Mouse (Mus musculus) CH12.LX (cell line): ENCODE measurements around the gene Exosc6. TPM values are rescaled to one million over a fixed set of nuclear protein-coding genes. Genes with fewer than 3 reads are reported as not detected.
"Not testable (repeated sequence)": the region's sequence is repeated elsewhere in the genome, so short reads cannot be mapped to it uniquely, and the experiment has no call there.

Experiments used
- DNase-seq: peaks from one replicate; pipeline ENCODE4 v3.0.0-alpha.2; 2013; ENCODE audit errors: extremely low read depth
- H3K27ac ChIP-seq: 2 replicates; pipeline ENCODE4 v1.5.1; 2012; ENCODE audit warnings: low read depth, mild to moderate bottlenecking, control low read depth, moderate library complexity; ENCODE audit not compliant: insufficient read depth
- H3K27me3 ChIP-seq: replicated peaks from 2 replicates; pipeline ENCODE3; 2012; ENCODE audit warnings: inconsistent platforms
- H3K36me3 ChIP-seq, 2 experiments: replicated peaks in 1 of 2; 2 replicates each; pipeline versions ENCODE3 to v1.6.1; 2012; ENCODE audit warnings: inconsistent platforms in 1 of 2, low read length in 1 of 2, mild to moderate bottlenecking in 1 of 2, mixed read lengths in 1 of 2, moderate library complexity in 1 of 2; ENCODE audit not compliant: control insufficient read depth in 1 of 2, insufficient read depth in 1 of 2
- H3K4me1 ChIP-seq, 2 experiments: 2 replicates each; pipeline ENCODE4 v1.6.1; 2012; ENCODE audit warnings: inconsistent platforms in 1 of 2, moderate library complexity in 1 of 2; ENCODE audit not compliant: insufficient read depth in 2 of 2, control insufficient read depth in 1 of 2
- H3K4me2 ChIP-seq: 2 replicates; pipeline ENCODE4 v1.6.1; 2012; ENCODE audit warnings: low read depth, mild to moderate bottlenecking, control low read depth; ENCODE audit not compliant: poor library complexity, insufficient read depth, severe bottlenecking
- H3K4me3 ChIP-seq, 3 experiments: fragments of 150-350 bp in 1 of 3; sonication (generic) in 1 of 3; replicated peaks in 1 of 3; 2 replicates each; pipeline versions ENCODE3 to v1.5.1; 2011 to 2012; ENCODE audit warnings: low read depth in 2 of 3, low read length in 2 of 3, mild to moderate bottlenecking in 2 of 3, moderate library complexity in 2 of 3, control low read depth in 1 of 3, improper control_type of control experiment in 1 of 3, inconsistent platforms in 1 of 3, mixed read lengths in 1 of 3; ENCODE audit not compliant: poor library complexity in 1 of 3
- H3K79me2 ChIP-seq: replicated peaks from 2 replicates; pipeline ENCODE4 v1.6.1; 2012; ENCODE audit warnings: mild to moderate bottlenecking, moderate library complexity; ENCODE audit not compliant: control insufficient read depth, poor library complexity, insufficient read depth, severe bottlenecking; ENCODE audit errors: extremely low read depth
- H3K9ac ChIP-seq: 2 replicates; pipeline ENCODE4 v1.6.1; 2012; ENCODE audit warnings: low read depth, mild to moderate bottlenecking, control low read depth, moderate library complexity; ENCODE audit not compliant: insufficient read depth
- H3K9me3 ChIP-seq: replicated peaks from 2 replicates; pipeline ENCODE3; 2012; ENCODE audit warnings: low read length, inconsistent platforms, mixed read lengths
- BHLHE40 ChIP-seq: IDR thresholded peaks from 2 replicates; pipeline ENCODE4 v1.6.1; 2011; ENCODE audit warnings: mild to moderate bottlenecking, low read depth, low read length, improper control_type of control experiment
- CHD2 ChIP-seq: IDR thresholded peaks from 2 replicates; pipeline ENCODE4 v1.6.1; 2011; ENCODE audit warnings: low read length, improper control_type of control experiment
- CTCF ChIP-seq, 2 experiments: IDR thresholded peaks in 1 of 2; conservative IDR thresholded peaks in 1 of 2; 2 replicates each; pipeline ENCODE4 v1.5.1; 2011 to 2012; ENCODE audit warnings: low read depth in 2 of 2, low read length in 2 of 2, improper control_type of control experiment in 1 of 2, inconsistent platforms in 1 of 2, mild to moderate bottlenecking in 1 of 2, moderate library complexity in 1 of 2
- ELF1 ChIP-seq: IDR thresholded peaks from 2 replicates; pipeline ENCODE4 v1.6.1; 2014; ENCODE audit warnings: low read depth, mild to moderate bottlenecking, inconsistent platforms, low read length, improper control_type of control experiment
- EP300 ChIP-seq: IDR thresholded peaks from 2 replicates; pipeline ENCODE4 v1.6.1; 2011; ENCODE audit warnings: low read length, improper control_type of control experiment
- ETS1 ChIP-seq: conservative IDR thresholded peaks from 2 replicates; pipeline ENCODE4 v1.6.1; 2012; ENCODE audit warnings: low read depth, mild to moderate bottlenecking, inconsistent platforms, low read length, improper control_type of control experiment, moderate library complexity
- GABPA ChIP-seq: IDR thresholded peaks from 2 replicates; pipeline ENCODE4 v1.6.1; 2012; ENCODE audit warnings: low read depth, low read length, improper control_type of control experiment, inconsistent platforms; ENCODE audit not compliant: insufficient replicate concordance
- HCFC1 ChIP-seq: IDR thresholded peaks from 2 replicates; pipeline ENCODE4 v1.6.1; 2012; ENCODE audit warnings: low read depth, mild to moderate bottlenecking, inconsistent platforms, low read length, improper control_type of control experiment
- IRF4 ChIP-seq: IDR thresholded peaks from 2 replicates; pipeline ENCODE4 v1.6.1; 2014; ENCODE audit warnings: low read depth, mild to moderate bottlenecking, inconsistent platforms, low read length, improper control_type of control experiment
- JUN ChIP-seq: IDR thresholded peaks from 2 replicates; pipeline ENCODE4 v1.6.1; 2011; ENCODE audit warnings: low read depth, mild to moderate bottlenecking, low read length, improper control_type of control experiment, moderate library complexity; ENCODE audit not compliant: insufficient read depth
- KAT2A ChIP-seq: IDR thresholded peaks from 2 replicates; pipeline ENCODE4 v1.6.1; 2012; ENCODE audit warnings: low read length, improper control_type of control experiment, inconsistent platforms; ENCODE audit not compliant: insufficient replicate concordance
- MAX ChIP-seq: IDR thresholded peaks from 2 replicates; pipeline ENCODE4 v1.6.1; 2011; ENCODE audit warnings: low read length, improper control_type of control experiment
- MAZ ChIP-seq: IDR thresholded peaks from 2 replicates; pipeline ENCODE4 v1.6.1; 2012; ENCODE audit warnings: low read depth, mild to moderate bottlenecking, inconsistent platforms, low read length, improper control_type of control experiment, moderate library complexity
- MYC ChIP-seq: IDR thresholded peaks from 2 replicates; pipeline ENCODE4 v1.6.1; 2011; ENCODE audit warnings: low read depth, mild to moderate bottlenecking, improper control_type of control experiment, low read length
- NELFE ChIP-seq: IDR thresholded peaks from 2 replicates; pipeline ENCODE4 v1.6.1; 2011; ENCODE audit warnings: low read depth, low read length, improper control_type of control experiment
- NRF1 ChIP-seq: IDR thresholded peaks from 2 replicates; pipeline ENCODE4 v1.6.1; 2014; ENCODE audit warnings: low read depth, mild to moderate bottlenecking, inconsistent platforms, low read length, improper control_type of control experiment, moderate library complexity
- POLR2A ChIP-seq: IDR thresholded peaks from 2 replicates; pipeline ENCODE4 v1.6.1; 2011; ENCODE audit warnings: low read depth, mild to moderate bottlenecking, improper control_type of control experiment, low read length
- SIN3A ChIP-seq: IDR thresholded peaks from 2 replicates; pipeline ENCODE4 v1.6.1; 2012; ENCODE audit warnings: low read length, improper control_type of control experiment, inconsistent platforms
- TBP ChIP-seq: conservative IDR thresholded peaks from 2 replicates; pipeline ENCODE4 v1.6.1; 2011; ENCODE audit warnings: low read depth, low read length, improper control_type of control experiment
- TCF12 ChIP-seq: IDR thresholded peaks from 2 replicates; pipeline ENCODE4 v1.6.1; 2014; ENCODE audit warnings: low read depth, mild to moderate bottlenecking, inconsistent platforms, low read length, improper control_type of control experiment
- dilution Hi-C: fragments of 300-500 bp; cut with MboI; formaldehyde crosslinking; loops from 2 replicates; pipeline ENCODE4 v1.14.3; 2020; ENCODE audit warnings: low sequenced_read_pairs; ENCODE audit not compliant: extremely low pct_unique_long_range_greater_than_20kb, extremely low pct_ligation_motif_present
- in situ Hi-C: fragments of 300-500 bp; cut with MboI; formaldehyde crosslinking; loops from 3 replicates; pipeline ENCODE4 v1.14.3; 2019; ENCODE audit warnings: low sequenced_read_pairs, low pct_ligation_motif_present, low pct_unique_long_range_greater_than_20kb, mixed read lengths
- polyA plus RNA-seq: library from polyadenylated mRNA; unstranded; fragments of >175 nt; gene quantifications from 2 replicates; pipeline ENCODE4 v1.2.1, GENCODE M21; 2012; ENCODE audit warnings: low read depth; ENCODE audit not compliant: insufficient read length
- total RNA-seq, 2 experiments: library from RNA; depleted of rRNA; stranded (reverse); fragments of 300-350 nt in 1 of 2; fragments of >200 nt in 1 of 2; gene quantifications; 2 replicates each; pipeline ENCODE4 v1.2.3; 2012 to 2014

Gene Exosc6
- total and polyA plus RNA-seq, 3 experiments = 3.9 to 20.3 (median 3.9) TPM

- TF ChIP-seq MYC (no peak), ETS1 (no peak), KAT2A (no peak), GABPA (no peak), HCFC1 (no peak), TBP (no peak)
These were observed 35.6 kb downstream of the Exosc6 start for GRCm38 (mm10) chr8:111091706-111092105.

GRCm38 (mm10) chr8:111092326-111092725, 36.2 kb downstream of the Exosc6 start, which contains the start of gene Clec18a:
TSS of gene Clec18a (minus strand) at chr8:111092426.
- H3K36me3 ChIP-seq, H3K27me3 ChIP-seq, dilution Hi-C loops, H3K79me2 ChIP-seq, H3K27ac ChIP-seq, H3K4me2 ChIP-seq, DNase-seq, H3K9me3 ChIP-seq, H3K4me3 ChIP-seq, H3K9ac ChIP-seq: not testable (repeated sequence)
- in situ Hi-C loops = loop anchor here (25.0 kb wide), 1 partner anchor 455 kb away; no protein-coding TSS in a partner anchor
- H3K4me1 ChIP-seq = peaks cover 4 to 11% of the 10 kb centered on the region in 2 experiments; a peak in 3 of 4 replicates

More at GRCm38 (mm10) chr8:111091706-111092105, 35.6 kb downstream of the Exosc6 start:
- Histone ChIP-seq H3K4me1 (peaks cover 4 to 11% of the 10 kb centered on the region in 2 experiments; a peak in 3 of 4 replicates), H3K9ac (no peak overlapping the region), H3K79me2 (no peaks in the 10 kb centered on the region), H3K4me2 (no peak overlapping the region), H3K27me3 (peaks cover 9% of the 10 kb centered on the region), H3K9me3 (peaks cover 3% of the 10 kb centered on the region), H3K36me3 (no peaks in the 10 kb centered on the region), H3K27ac (no peak overlapping the region), H3K4me3 (no peak overlapping the region)
- no peak for DNase-seq
- in situ Hi-C loops (loop anchor here (25.0 kb wide), 1 partner anchor 454 kb away; no protein-coding TSS in a partner anchor), dilution Hi-C loops (no loop called here)

GRCm38 (mm10) chr8:111093865-111094718, 38.0 kb downstream of the Exosc6 start, which contains the start of gene Pdpr:
TSS of gene Pdpr (plus strand) at chr8:111094630.
- peak within 1 kb of the TSS; percentile 46; the same call in 1 of the 2 replicates for H3K9ac ChIP-seq
- H3K36me3 ChIP-seq = no peaks in the 10 kb centered on the region
- 0 out of 2 replicates have a peak, but pooled peaks cover 5% of the 10 kb centered on the region for H3K79me2 ChIP-seq
- TF ChIP-seq JUN (no peak), CHD2 (peak; percentile 31; the same call in 1 of the 2 replicates), NELFE (no peak), IRF4 (no peak), ETS1 (no peak), ELF1 (peak; percentile 72), EP300 (no peak), TCF12 (0 out of 2 replicates have a peak, but pooled peaks have one; percentile 21), CTCF (conservative IDR thresholded peaks at IDR 0.05 in 1 of 2, IDR thresholded peaks at IDR 0.05 in 1 of 2; ENCODE audit: low read depth in 2 of 2, low read length in 2 of 2) (no peak), BHLHE40 (peak; percentile 94), MAZ (no peak), NRF1 (peak; percentile 49; the same call in 1 of the 2 replicates), POLR2A (no peak), HCFC1 (peak; percentile 52), MAX (peak; percentile 72), SIN3A (peak; percentile 65; the same call in 1 of the 2 replicates)
- DNase-seq = peak; percentile 71
- dilution Hi-C loops (no loop called here), in situ Hi-C loops (loop anchor here (25.0 kb wide), 1 partner anchor 457 kb away; no protein-coding TSS in a partner anchor)
- peaks cover 9% of the 10 kb centered on the region for H3K27me3 ChIP-seq
- peaks cover 4 to 11% of the 10 kb centered on the region in 2 experiments; a peak in 3 of 4 replicates for H3K4me1 ChIP-seq
- H3K9me3 ChIP-seq = peaks cover 3% of the 10 kb centered on the region
- peak within 1 kb of the TSS; percentile 57 to 84 (median 71) for H3K4me3 ChIP-seq
- H3K27ac ChIP-seq = no peak within 1 kb of the TSS
- H3K4me2 ChIP-seq = peak within 1 kb of the TSS; percentile 70
